Mouse (Mus musculus) forebrain, embryonic 13.5 days (tissue): ENCODE data around the gene Stxbp4. TPM values are rescaled to one million over a fixed set of nuclear protein-coding genes. Genes with fewer than 3 reads are reported as not detected.

Experiments
- ATAC-seq: fragments of 200-750 bp; cut with Nextera tagmentation; 2 replicates; pipeline ENCODE4 v1.8.0; 2017
- H3K27ac ChIP-seq: fragments of 300-500 bp; sonication (generic); 2 replicates; pipeline ENCODE4 v1.5.1; 2015; ENCODE audit warnings: inconsistent platforms, mild to moderate bottlenecking, moderate library complexity
- H3K27me3 ChIP-seq: fragments of 300-500 bp; sonication (generic); 2 replicates; pipeline ENCODE4 v1.6.1; 2015; ENCODE audit warnings: mild to moderate bottlenecking, inconsistent platforms
- H3K36me3 ChIP-seq: fragments of 300-500 bp; sonication (generic); 2 replicates; pipeline ENCODE4 v1.6.1; 2015; ENCODE audit warnings: mild to moderate bottlenecking, inconsistent platforms; ENCODE audit not compliant: poor library complexity, severe bottlenecking
- H3K4me1 ChIP-seq: fragments of 300-500 bp; sonication (generic); 2 replicates; pipeline ENCODE4 v1.6.1; 2015; ENCODE audit warnings: inconsistent platforms
- H3K4me2 ChIP-seq: fragments of 300-500 bp; sonication (generic); 2 replicates; pipeline ENCODE4 v1.6.1; 2015; ENCODE audit warnings: inconsistent platforms, mild to moderate bottlenecking, moderate library complexity
- H3K4me3 ChIP-seq: fragments of 300-500 bp; sonication (generic); 2 replicates; pipeline ENCODE4 v1.5.1; 2015; ENCODE audit warnings: mild to moderate bottlenecking, inconsistent platforms
- H3K9ac ChIP-seq: fragments of 300-500 bp; sonication (generic); 2 replicates; pipeline ENCODE4 v1.6.1; 2015; ENCODE audit warnings: mild to moderate bottlenecking, inconsistent platforms
- H3K9me3 ChIP-seq: fragments of 300-500 bp; sonication (generic); replicated peaks from 2 replicates; pipeline ENCODE4 v1.6.1; 2016; ENCODE audit warnings: inconsistent platforms
- whole genome bisulfite sequencing: fragments of 180-500 bp; shearing (Covaris S2); methylation state at CpG from one replicate; pipeline ENCODE4 v1.1.7; 2015; 5-methylcytosine and 5-hydroxymethylcytosine counted together
- polyA plus RNA-seq: library from polyadenylated mRNA; unstranded; fragments of >200 nt; fragmentation: Nextera tagmentation; extraction: Ambion mirVana; gene quantifications from 2 replicates; pipeline ENCODE4 v1.2.1, GENCODE M21; 2015

The Stxbp4 gene
- polyA plus RNA-seq, 1 experiment from 2014 or later: 29.4 TPM

DNA sequence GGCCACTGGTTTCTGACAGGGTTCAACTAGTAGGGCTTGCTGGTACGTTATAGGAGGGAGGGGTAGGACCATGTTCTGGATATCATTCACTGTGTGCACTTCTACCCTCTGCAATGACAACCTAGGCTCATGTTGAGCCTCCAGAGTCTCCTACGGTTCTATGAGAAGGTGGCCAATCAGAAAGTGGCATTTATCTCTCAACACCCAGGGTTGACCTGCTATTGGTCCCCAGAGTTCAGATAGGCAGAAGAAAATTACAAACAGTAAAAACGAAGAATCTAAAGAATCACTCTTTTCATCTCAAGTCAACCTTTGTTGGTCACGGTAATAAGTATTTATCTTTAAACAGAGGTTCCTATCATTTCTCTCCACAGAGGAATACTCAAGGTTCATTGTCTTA lies 29.0 kb upstream of the Stxbp4 start:
- no peak overlapping the region for H3K27ac ChIP-seq
- no peak for ATAC-seq

DNA sequence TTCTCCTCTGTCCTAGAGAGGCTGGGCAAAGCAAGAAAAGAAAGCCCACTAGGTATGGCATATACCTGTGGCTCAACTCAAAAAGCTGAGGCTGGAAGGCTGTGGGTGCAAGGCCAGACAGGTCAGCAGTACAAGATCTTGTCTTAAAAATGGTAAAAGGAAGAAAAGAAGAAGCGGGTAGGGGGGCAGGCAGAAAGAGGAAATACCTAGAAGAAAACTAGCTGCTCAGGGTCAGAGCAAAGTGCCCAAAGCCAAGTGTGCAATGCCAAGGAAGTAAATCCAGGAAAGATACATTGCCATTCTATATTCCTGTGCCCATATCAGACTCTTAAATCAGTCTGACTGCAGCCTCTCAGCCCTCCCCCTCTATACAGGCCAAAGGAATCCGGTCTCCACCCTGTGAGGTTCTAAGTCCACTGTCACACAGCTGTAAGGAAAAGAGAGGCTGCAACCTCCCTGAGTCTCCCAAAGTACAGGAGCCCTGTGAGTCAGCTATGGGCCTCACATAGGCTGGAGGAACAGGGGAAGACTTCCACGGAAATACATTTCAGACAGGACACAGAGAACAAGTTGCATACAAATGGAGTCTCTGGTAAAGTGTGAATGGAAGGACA lies 28.4 kb upstream of the Stxbp4 start:
- Histone ChIP-seq H3K27ac (no peak overlapping the region), H3K9me3 (no peaks in the 10 kb centered on the region), H3K4me2 (no peak overlapping the region), H3K4me3 (no peak overlapping the region), H3K27me3 (no peaks in the 10 kb centered on the region), H3K9ac (no peak overlapping the region), H3K36me3 (0 out of 2 replicates have a peak, but pooled peaks cover 3% of the 10 kb centered on the region), H3K4me1 (peaks cover 36% of the 10 kb centered on the region)
- ATAC-seq: no peak
- 66% methylated on average over 3 of the region's 3 CpGs for WGBS

More for the DNA sequence above, 29.0 kb upstream of the Stxbp4 start:
- Histone ChIP-seq H3K36me3 (0 out of 2 replicates have a peak, but pooled peaks cover 3% of the 10 kb centered on the region), H3K4me3 (no peak overlapping the region), H3K9me3 (no peaks in the 10 kb centered on the region), H3K4me2 (no peak overlapping the region), H3K9ac (no peak overlapping the region), H3K27me3 (no peaks in the 10 kb centered on the region), H3K4me1 (peaks cover 36% of the 10 kb centered on the region)
- 94% methylated on average over 4 of the region's 4 CpGs for WGBS

- ATAC-seq: peak; percentile 60
- Histone ChIP-seq H3K4me1 (peaks cover 36% of the 10 kb centered on the region), H3K27ac (peak overlapping the region; percentile 52; the same call in 1 of the 2 replicates), H3K4me2 (no peak overlapping the region), H3K27me3 (no peaks in the 10 kb centered on the region), H3K9ac (no peak overlapping the region), H3K36me3 (peaks cover 6% of the 10 kb centered on the region; the same call in 1 of the 2 replicates), H3K9me3 (no peaks in the 10 kb centered on the region), H3K4me3 (no peak overlapping the region)
- WGBS: 3% methylated on average over 6 of the region's 6 CpGs
Observed at GRCm38 (mm10) chr11:90665161-90665560, 27.3 kb upstream of the Stxbp4 start.

GRCm38 (mm10) chr11:90664345-90664986 lies 26.6 kb upstream of the Stxbp4 start:
- Histone ChIP-seq H3K4me1 (peaks cover 36% of the 10 kb centered on the region), H3K4me3 (no peak overlapping the region), H3K27ac (peak overlapping the region; percentile 52), H3K9me3 (no peaks in the 10 kb centered on the region), H3K4me2 (no peak overlapping the region), H3K9ac (no peak overlapping the region), H3K27me3 (no peaks in the 10 kb centered on the region), H3K36me3 (peaks cover 4% of the 10 kb centered on the region; the same call in 1 of the 2 replicates)
- WGBS: 23% methylated on average over 8 of the region's 8 CpGs
- ATAC-seq: 0 out of 2 replicates have a peak, but pooled peaks have one; percentile 14

DNA sequence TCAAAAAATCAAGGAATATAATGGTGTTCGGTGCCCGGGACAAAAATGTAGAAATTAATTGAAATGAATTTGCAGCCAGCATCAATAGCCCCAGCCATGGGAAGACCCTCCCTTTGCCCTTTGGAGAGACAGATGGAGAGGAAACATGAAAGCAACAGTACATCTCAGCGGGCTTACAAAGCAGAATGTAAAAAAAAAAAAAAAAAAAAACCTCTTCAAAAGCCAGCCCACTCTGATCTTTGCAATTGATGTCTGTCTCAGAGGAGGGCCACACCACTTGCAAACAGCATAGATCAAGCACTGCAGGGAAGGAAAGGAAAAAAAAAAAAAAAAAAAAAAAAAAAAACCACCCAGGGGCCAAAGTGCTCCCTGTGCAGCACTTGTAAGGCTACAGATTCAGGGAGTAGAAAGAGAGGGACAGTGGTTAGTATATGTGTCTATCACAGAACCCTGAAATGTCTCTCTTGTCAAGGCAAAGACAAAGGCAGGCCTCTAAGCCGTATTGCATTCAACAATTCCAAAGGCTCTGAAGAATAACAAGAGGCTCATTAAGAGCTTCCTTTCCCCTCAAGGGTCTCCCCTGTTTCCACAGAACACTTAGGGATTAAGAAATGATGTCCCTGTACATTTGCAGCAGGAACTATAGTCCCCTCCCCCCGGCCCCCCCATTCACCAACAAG lies 25.9 kb upstream of the Stxbp4 start:
- peak; percentile 62; the same call in 1 of the 2 replicates for ATAC-seq
- Histone ChIP-seq H3K27ac (peak overlapping the region; percentile 52; the same call in 1 of the 2 replicates), H3K9me3 (no peaks in the 10 kb centered on the region), H3K4me3 (no peak overlapping the region), H3K4me1 (peaks cover 36% of the 10 kb centered on the region), H3K9ac (no peak overlapping the region), H3K27me3 (no peaks in the 10 kb centered on the region), H3K4me2 (no peak overlapping the region), H3K36me3 (peaks cover 3% of the 10 kb centered on the region; the same call in 1 of the 2 replicates)
- WGBS: 13% methylated on average over 5 of the region's 5 CpGs

DNA sequence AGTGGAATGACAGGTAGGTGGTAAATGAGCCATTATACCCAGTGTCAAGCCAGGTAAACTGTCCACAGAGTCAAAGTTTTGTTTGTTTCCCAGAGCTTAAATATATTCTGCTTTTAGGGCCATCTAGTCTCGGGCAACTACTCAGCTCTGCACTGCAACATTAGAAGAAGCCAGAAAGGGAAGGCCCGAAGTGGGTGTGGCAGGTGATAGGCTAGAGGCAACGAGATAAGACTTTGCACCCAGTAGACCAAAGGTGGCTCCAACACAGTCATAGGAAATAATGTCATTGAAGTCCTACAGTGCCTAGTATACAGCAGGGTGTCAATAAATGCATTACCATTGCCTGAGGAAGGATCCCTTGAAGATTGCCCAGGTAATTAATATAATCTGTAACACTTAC lies 25.2 kb upstream of the Stxbp4 start:
- no peak for ATAC-seq
- Histone ChIP-seq H3K4me2 (no peak overlapping the region), H3K4me3 (no peak overlapping the region), H3K9me3 (no peaks in the 10 kb centered on the region), H3K27ac (no peak overlapping the region), H3K9ac (no peak overlapping the region), H3K27me3 (no peaks in the 10 kb centered on the region), H3K4me1 (peaks cover 36% of the 10 kb centered on the region), H3K36me3 (peaks cover 3% of the 10 kb centered on the region; the same call in 1 of the 2 replicates)
- WGBS: 78% methylated on average over 3 of the region's 3 CpGs

- H3K9me3 ChIP-seq: no peaks in the 10 kb centered on the region
- no peak overlapping the region for H3K4me3 ChIP-seq
- peaks cover 29% of the 10 kb centered on the region for H3K4me1 ChIP-seq
- H3K36me3 ChIP-seq: peaks cover 15% of the 10 kb centered on the region
- no peak overlapping the region for H3K9ac ChIP-seq
- ATAC-seq: no peak
- WGBS: 88% methylated on average over 4 of the region's 4 CpGs
- no peak overlapping the region for H3K27ac ChIP-seq
- H3K27me3 ChIP-seq: no peaks in the 10 kb centered on the region
- H3K4me2 ChIP-seq: no peak overlapping the region
Observed at GRCm38 (mm10) chr11:90660662-90661061, 22.8 kb upstream of the Stxbp4 start.

GRCm38 (mm10) chr11:90657527-90657926 lies 19.6 kb upstream of the Stxbp4 start:
- Histone ChIP-seq H3K27me3 (no peaks in the 10 kb centered on the region), H3K36me3 (peaks cover 22% of the 10 kb centered on the region), H3K4me1 (no peaks in the 10 kb centered on the region), H3K27ac (no peak overlapping the region), H3K4me2 (no peak overlapping the region), H3K4me3 (no peak overlapping the region), H3K9ac (no peak overlapping the region), H3K9me3 (no peaks in the 10 kb centered on the region)
- 91% methylated on average over 12 of the region's 12 CpGs for WGBS
- no peak for ATAC-seq

DNA sequence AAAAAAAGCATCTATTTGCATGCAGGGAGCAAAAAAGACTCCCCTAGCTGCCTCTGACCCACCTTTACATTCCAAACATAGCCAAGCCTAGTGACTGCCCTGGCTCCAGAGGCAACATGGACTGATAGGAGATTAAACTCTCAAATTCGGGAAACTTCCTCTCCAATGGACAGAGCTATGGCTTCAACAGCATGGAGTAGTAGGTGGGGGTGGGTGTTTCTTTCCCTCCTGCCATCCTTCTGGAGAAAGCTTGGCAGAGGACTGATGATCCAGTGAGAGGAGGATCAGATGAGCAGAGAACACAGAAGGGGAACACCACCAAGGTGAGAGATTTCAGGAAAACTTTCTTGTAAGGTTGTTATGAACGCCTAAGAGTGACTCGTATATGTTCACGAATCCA lies 14.7 kb upstream of the Stxbp4 start:
- no peak for ATAC-seq
- Histone ChIP-seq H3K4me1 (no peaks in the 10 kb centered on the region), H3K9ac (no peak overlapping the region), H3K9me3 (no peaks in the 10 kb centered on the region), H3K4me3 (no peak overlapping the region), H3K27ac (no peak overlapping the region), H3K27me3 (no peaks in the 10 kb centered on the region), H3K36me3 (peaks cover 52% of the 10 kb centered on the region), H3K4me2 (no peak overlapping the region)
- WGBS: 86% methylated on average over 4 of the region's 4 CpGs

GRCm38 (mm10) chr11:90650231-90650885 lies 12.5 kb upstream of the Stxbp4 start:
- 88% methylated on average over 9 of the region's 9 CpGs for WGBS
- no peaks in the 10 kb centered on the region for H3K9me3 ChIP-seq
- no peak for ATAC-seq
- no peak overlapping the region for H3K4me3 ChIP-seq
- H3K4me2 ChIP-seq: no peak overlapping the region
- peaks cover 58% of the 10 kb centered on the region for H3K36me3 ChIP-seq
- H3K4me1 ChIP-seq: no peaks in the 10 kb centered on the region
- no peak overlapping the region for H3K9ac ChIP-seq
- no peak overlapping the region for H3K27ac ChIP-seq
- H3K27me3 ChIP-seq: no peaks in the 10 kb centered on the region

DNA sequence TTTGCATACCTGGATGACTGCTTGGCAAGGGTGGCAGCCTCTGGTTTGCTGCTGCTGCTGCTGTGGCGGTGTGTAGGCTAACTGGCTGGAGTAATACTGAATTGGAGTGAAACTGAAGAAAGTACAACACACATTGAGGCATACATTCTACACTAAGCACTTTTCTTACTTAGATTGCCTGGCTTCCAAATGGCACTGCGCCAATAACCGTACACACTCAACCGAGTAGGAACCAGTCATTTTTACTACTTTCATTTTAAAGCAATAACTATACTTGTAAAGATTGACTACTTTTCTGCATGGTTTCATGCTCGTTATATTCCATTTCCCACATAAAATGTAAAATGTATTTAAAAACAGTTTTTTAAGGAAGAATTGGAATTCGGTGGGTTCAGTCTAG lies 11.9 kb upstream of the Stxbp4 start:
- H3K4me1 ChIP-seq: no peaks in the 10 kb centered on the region
- H3K9me3 ChIP-seq: no peaks in the 10 kb centered on the region
- no peaks in the 10 kb centered on the region for H3K27me3 ChIP-seq
- no peak overlapping the region for H3K9ac ChIP-seq
- no peak overlapping the region for H3K4me2 ChIP-seq
- no peak overlapping the region for H3K27ac ChIP-seq
- H3K4me3 ChIP-seq: no peak overlapping the region
- peaks cover 63% of the 10 kb centered on the region for H3K36me3 ChIP-seq
- 93% methylated on average over 6 of the region's 6 CpGs for WGBS
- ATAC-seq: no peak
